Mouse (Mus musculus) MEL (cell line): Measurements from ENCODE around the gene Clns1a.

Experiments used
- CTCF ChIP-seq, 3 experiments: IDR thresholded peaks in 2 of 3; conservative IDR thresholded peaks in 1 of 3; 2 replicates each; pipeline ENCODE4 v1.5.1; 2011 to 2012; ENCODE audit warnings: low read length in 3 of 3, low read depth in 2 of 3, mild to moderate bottlenecking in 2 of 3, improper control_type of control experiment in 1 of 3, inconsistent platforms in 1 of 3, mixed read lengths in 1 of 3, moderate library complexity in 1 of 3; ENCODE audit not compliant: control insufficient read depth in 1 of 3, insufficient read depth in 1 of 3, poor library complexity in 1 of 3, severe bottlenecking in 1 of 3
- EP300 ChIP-seq, 2 experiments: IDR thresholded peaks; 2 replicates each; pipeline ENCODE4 v1.6.1; 2011; ENCODE audit warnings: improper control_type of control experiment in 2 of 2, low read length in 2 of 2, low read depth in 1 of 2, mild to moderate bottlenecking in 1 of 2
- ETS1 ChIP-seq: IDR thresholded peaks from 2 replicates; pipeline ENCODE4 v1.6.1; 2012; ENCODE audit warnings: low read depth, mild to moderate bottlenecking, inconsistent platforms, low read length, improper control_type of control experiment, moderate library complexity
- GABPA ChIP-seq: IDR thresholded peaks from 2 replicates; pipeline ENCODE4 v1.6.1; 2012; ENCODE audit warnings: low read depth, mild to moderate bottlenecking, inconsistent platforms, low read length, improper control_type of control experiment, moderate library complexity
- MAZ ChIP-seq: IDR thresholded peaks from 2 replicates; pipeline ENCODE4 v1.6.1; 2012; ENCODE audit warnings: low read depth, mild to moderate bottlenecking, inconsistent platforms, low read length, improper control_type of control experiment
- MEF2A ChIP-seq: IDR thresholded peaks from 2 replicates; pipeline ENCODE4 v1.6.1; 2014; ENCODE audit warnings: low read depth, mild to moderate bottlenecking, inconsistent platforms, low read length, improper control_type of control experiment; ENCODE audit not compliant: poor library complexity, insufficient replicate concordance, severe bottlenecking; ENCODE audit errors: extremely low read depth
- POLR2A ChIP-seq, 2 experiments: IDR thresholded peaks; 2 replicates each; pipeline ENCODE4 v1.6.1; 2011 to 2012; ENCODE audit warnings: low read length in 2 of 2, mild to moderate bottlenecking in 2 of 2, control low read depth in 1 of 2, improper control_type of control experiment in 1 of 2, low read depth in 1 of 2, moderate library complexity in 1 of 2; ENCODE audit not compliant: control insufficient read depth in 1 of 2, insufficient read depth in 1 of 2, poor library complexity in 1 of 2
- RCOR1 ChIP-seq: IDR thresholded peaks from 2 replicates; pipeline ENCODE4 v1.6.1; 2012; ENCODE audit warnings: low read depth, mild to moderate bottlenecking, inconsistent platforms, low read length, improper control_type of control experiment
- TAL1 ChIP-seq: IDR thresholded peaks from 2 replicates; pipeline ENCODE4 v1.6.1; 2012; ENCODE audit warnings: mild to moderate bottlenecking, inconsistent platforms, low read length, moderate library complexity, mixed read lengths
- USF2 ChIP-seq, 2 experiments: IDR thresholded peaks; 2 replicates each; pipeline ENCODE4 v1.6.1; 2011 to 2012; ENCODE audit warnings: improper control_type of control experiment in 2 of 2, low read length in 2 of 2, borderline replicate concordance in 1 of 2, inconsistent platforms in 1 of 2, low read depth in 1 of 2, mild to moderate bottlenecking in 1 of 2; ENCODE audit not compliant: insufficient read depth in 1 of 2
- ZC3H11A ChIP-seq: IDR thresholded peaks from 2 replicates; pipeline ENCODE4 v1.6.1; 2012; ENCODE audit warnings: low read depth, mild to moderate bottlenecking, inconsistent platforms, low read length, improper control_type of control experiment
- ZNF384 ChIP-seq: IDR thresholded peaks from 2 replicates; pipeline ENCODE4 v1.6.1; 2012; ENCODE audit warnings: low read depth, mild to moderate bottlenecking, inconsistent platforms, low read length, improper control_type of control experiment

- TF ChIP-seq POLR2A (IDR thresholded peaks at IDR 0.05; ENCODE audit: control insufficient read depth in 1 of 2, insufficient read depth in 1 of 2, low read depth in 1 of 2, low read length in 2 of 2, poor library complexity in 1 of 2) (no peak), MEF2A (no peak), CTCF (IDR thresholded peaks at IDR 0.05 in 2 of 3, conservative IDR thresholded peaks at IDR 0.05 in 1 of 3; ENCODE audit: control insufficient read depth in 1 of 3, insufficient read depth in 1 of 3, low read depth in 2 of 3, low read length in 3 of 3, poor library complexity in 1 of 3, severe bottlenecking in 1 of 3) (no peak), TAL1 (no peak), ETS1 (no peak), ZNF384 (no peak), USF2 (IDR thresholded peaks at IDR 0.05; ENCODE audit: borderline replicate concordance in 1 of 2, insufficient read depth in 1 of 2, low read depth in 1 of 2, low read length in 2 of 2) (no peak), MAZ (no peak), ZC3H11A (no peak), RCOR1 (no peak), EP300 (IDR thresholded peaks at IDR 0.05; ENCODE audit: low read depth in 1 of 2, low read length in 2 of 2) (no peak), GABPA (no peak)
Measured at GRCm38 (mm10) chr7:97726778-97727177, 30.3 kb downstream of the Clns1a start.
